Mouse (Mus musculus) MEL (cell line): ENCODE data around the gene Plbd2.

Source experiments
- CTCF ChIP-seq, 3 experiments: IDR thresholded peaks in 2 of 3; conservative IDR thresholded peaks in 1 of 3; 2 replicates each; pipeline ENCODE4 v1.5.1; 2011 to 2012; ENCODE audit warnings: low read length in 3 of 3, low read depth in 2 of 3, mild to moderate bottlenecking in 2 of 3, improper control_type of control experiment in 1 of 3, inconsistent platforms in 1 of 3, mixed read lengths in 1 of 3, moderate library complexity in 1 of 3; ENCODE audit not compliant: control insufficient read depth in 1 of 3, insufficient read depth in 1 of 3, poor library complexity in 1 of 3, severe bottlenecking in 1 of 3
- E2F4 ChIP-seq: IDR thresholded peaks from 2 replicates; pipeline ENCODE4 v1.6.1; 2011; ENCODE audit warnings: low read depth, low read length, improper control_type of control experiment, borderline replicate concordance
- POLR2A ChIP-seq, 2 experiments: IDR thresholded peaks; 2 replicates each; pipeline ENCODE4 v1.6.1; 2011 to 2012; ENCODE audit warnings: low read length in 2 of 2, mild to moderate bottlenecking in 2 of 2, control low read depth in 1 of 2, improper control_type of control experiment in 1 of 2, low read depth in 1 of 2, moderate library complexity in 1 of 2; ENCODE audit not compliant: control insufficient read depth in 1 of 2, insufficient read depth in 1 of 2, poor library complexity in 1 of 2

- no peak for TF ChIP-seq CTCF (IDR thresholded peaks at IDR 0.05 in 2 of 3, conservative IDR thresholded peaks at IDR 0.05 in 1 of 3; ENCODE audit: control insufficient read depth in 1 of 3, insufficient read depth in 1 of 3, low read depth in 2 of 3, low read length in 3 of 3, poor library complexity in 1 of 3, severe bottlenecking in 1 of 3)
- TF ChIP-seq E2F4, result no peak
- TF ChIP-seq POLR2A (IDR thresholded peaks at IDR 0.05; ENCODE audit: control insufficient read depth in 1 of 2, insufficient read depth in 1 of 2, low read depth in 1 of 2, low read length in 2 of 2, poor library complexity in 1 of 2), result no peak
These were observed 13.0 kb upstream of the Plbd2 start for GRCm38 (mm10) chr5:120516221-120516984.
